Mouse (Mus musculus) heart, embryonic 16.5 days (tissue): Measurements from ENCODE around the gene Cplx3. TPM values are rescaled to one million over a fixed set of nuclear protein-coding genes. Genes with fewer than 3 reads are reported as not detected.

ENCODE experiments used
- ATAC-seq: fragments of 200-750 bp; cut with Nextera tagmentation; replicated peaks from 2 replicates; pipeline ENCODE4 v1.8.0; 2017; ENCODE audit warnings: moderate number of reproducible peaks; ENCODE audit not compliant: insufficient read depth, low FRiP score; ENCODE audit errors: extremely low read depth
- H3K27ac ChIP-seq: fragments of 300-500 bp; sonication (generic); 2 replicates; pipeline ENCODE4 v1.5.1; 2014; ENCODE audit warnings: mild to moderate bottlenecking, low read length, control low read depth, moderate library complexity
- H3K27me3 ChIP-seq: fragments of 300-500 bp; sonication (generic); 2 replicates; pipeline ENCODE4 v1.6.1; 2014; ENCODE audit warnings: low read length, mixed read lengths; ENCODE audit not compliant: control insufficient read depth, insufficient read depth
- H3K36me3 ChIP-seq: fragments of 300-500 bp; sonication (generic); 2 replicates; pipeline ENCODE4 v1.6.1; 2014; ENCODE audit not compliant: control insufficient read depth, insufficient read depth
- H3K4me1 ChIP-seq: fragments of 300-500 bp; sonication (generic); 2 replicates; pipeline ENCODE4 v1.6.1; 2014; ENCODE audit warnings: low read length, mixed read lengths; ENCODE audit not compliant: control insufficient read depth, insufficient read depth
- H3K4me2 ChIP-seq: fragments of 300-500 bp; sonication (generic); 2 replicates; pipeline ENCODE4 v1.6.1; 2014; ENCODE audit warnings: low read depth, mild to moderate bottlenecking, control low read depth, low read length
- H3K4me3 ChIP-seq: fragments of 300-500 bp; sonication (generic); 2 replicates; pipeline ENCODE4 v1.5.1; 2014; ENCODE audit warnings: mild to moderate bottlenecking, control low read depth, low read length
- H3K9ac ChIP-seq: fragments of 300-500 bp; sonication (generic); 2 replicates; pipeline ENCODE4 v1.6.1; 2014; ENCODE audit warnings: low read length, control low read depth
- H3K9me3 ChIP-seq: fragments of 300-500 bp; sonication (generic); replicated peaks from 2 replicates; pipeline ENCODE4 v1.6.1; 2016; ENCODE audit warnings: low read length; ENCODE audit not compliant: control insufficient read depth
- WGBS: fragments of 180-500 bp; shearing (Covaris S2); extraction: QIAGEN DNeasy Blood & Tissue Kit; methylation state at CpG from one replicate; pipeline ENCODE4 v1.1.7; 2014; 5-methylcytosine and 5-hydroxymethylcytosine counted together
- polyA plus RNA-seq: library from polyadenylated mRNA; unstranded; fragments of >200 nt; fragmentation: Nextera tagmentation; extraction: Ambion mirVana; gene quantifications from 2 replicates; pipeline ENCODE4 v1.2.1, GENCODE M21; 2015

The Cplx3 gene
- polyA plus RNA-seq, 1 experiment from 2014 or later, result not detected

DNA sequence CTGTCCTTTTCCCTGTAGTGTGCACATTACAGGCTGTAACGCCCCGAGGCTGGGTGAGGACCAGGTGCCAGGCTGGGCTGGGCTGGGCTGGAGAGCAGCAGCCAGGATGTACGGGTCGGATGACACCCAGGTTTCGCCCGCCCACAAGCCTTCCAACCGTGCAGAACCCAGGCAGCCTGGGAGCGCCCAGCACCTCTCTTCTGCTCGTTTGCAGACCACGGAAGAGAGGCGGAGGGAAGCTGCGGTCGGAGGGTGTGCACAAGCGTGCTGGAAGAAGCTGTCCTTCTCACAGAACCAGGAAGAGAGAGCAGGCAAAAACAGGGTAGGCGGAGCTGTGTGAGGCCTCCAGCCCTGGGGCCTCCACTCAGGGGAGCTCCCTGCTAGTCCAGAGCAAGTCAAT, 34.3 kb upstream of the Cplx3 start:
- peaks cover 69% of the 10 kb centered on the region for H3K4me1 ChIP-seq
- WGBS, result 7% methylated on average over 15 of the region's 15 CpGs

DNA sequence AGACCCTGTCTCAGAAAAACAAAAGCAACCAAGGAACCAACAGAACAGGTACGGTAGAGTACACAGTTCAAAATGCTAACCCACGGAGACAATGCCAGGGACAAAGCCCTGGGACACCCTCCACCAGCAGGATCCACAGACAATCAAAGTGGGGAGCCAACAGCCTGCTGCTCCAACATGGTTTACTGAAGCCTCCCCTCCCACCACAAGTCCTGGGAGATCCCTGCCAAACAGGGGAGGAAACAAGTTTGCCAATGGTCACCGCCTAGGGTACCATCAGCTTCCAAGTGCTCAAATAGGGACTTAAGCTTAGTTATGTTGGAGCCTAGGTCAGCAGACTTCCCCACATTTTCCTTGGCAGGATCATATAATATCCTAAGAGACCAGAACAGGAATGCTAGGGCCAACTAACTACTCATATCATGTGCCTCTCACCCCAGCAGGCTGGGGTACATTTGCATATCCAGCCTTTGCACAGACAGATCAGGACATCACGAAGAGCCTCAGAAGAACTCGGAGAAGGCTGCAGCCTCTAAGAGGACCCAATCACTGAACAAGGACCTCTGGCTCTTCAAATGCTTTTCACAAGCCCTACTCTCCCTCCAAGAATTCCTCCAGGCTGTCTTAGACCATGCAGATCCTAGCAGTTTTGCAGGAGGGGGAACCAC, 33.7 kb upstream of the Cplx3 start:
- H3K4me2 ChIP-seq, result peak overlapping the region; percentile 54
- peak overlapping the region; percentile 66 for H3K9ac ChIP-seq
- H3K4me3 ChIP-seq, result peak overlapping the region; percentile 24
- no peaks in the 10 kb centered on the region for H3K9me3 ChIP-seq
- no peaks in the 10 kb centered on the region; the same call in 1 of the 2 replicates for H3K36me3 ChIP-seq
- peaks cover 69% of the 10 kb centered on the region for H3K4me1 ChIP-seq
- no peaks in the 10 kb centered on the region for H3K27me3 ChIP-seq
- peak overlapping the region; percentile 94 for H3K27ac ChIP-seq
- no peak for ATAC-seq
- WGBS, result 60% methylated on average over 5 of the region's 5 CpGs

More for the DNA sequence above, 34.3 kb upstream of the Cplx3 start:
- Histone ChIP-seq H3K4me3 (peak overlapping the region; percentile 24), H3K9ac (peak overlapping the region; percentile 66; the same call in 1 of the 2 replicates), H3K9me3 (no peaks in the 10 kb centered on the region), H3K27me3 (no peaks in the 10 kb centered on the region), H3K4me2 (peak overlapping the region; percentile 54), H3K27ac (peak overlapping the region; percentile 94), H3K36me3 (no peaks in the 10 kb centered on the region; the same call in 1 of the 2 replicates)
- peak; percentile 41 for ATAC-seq

DNA sequence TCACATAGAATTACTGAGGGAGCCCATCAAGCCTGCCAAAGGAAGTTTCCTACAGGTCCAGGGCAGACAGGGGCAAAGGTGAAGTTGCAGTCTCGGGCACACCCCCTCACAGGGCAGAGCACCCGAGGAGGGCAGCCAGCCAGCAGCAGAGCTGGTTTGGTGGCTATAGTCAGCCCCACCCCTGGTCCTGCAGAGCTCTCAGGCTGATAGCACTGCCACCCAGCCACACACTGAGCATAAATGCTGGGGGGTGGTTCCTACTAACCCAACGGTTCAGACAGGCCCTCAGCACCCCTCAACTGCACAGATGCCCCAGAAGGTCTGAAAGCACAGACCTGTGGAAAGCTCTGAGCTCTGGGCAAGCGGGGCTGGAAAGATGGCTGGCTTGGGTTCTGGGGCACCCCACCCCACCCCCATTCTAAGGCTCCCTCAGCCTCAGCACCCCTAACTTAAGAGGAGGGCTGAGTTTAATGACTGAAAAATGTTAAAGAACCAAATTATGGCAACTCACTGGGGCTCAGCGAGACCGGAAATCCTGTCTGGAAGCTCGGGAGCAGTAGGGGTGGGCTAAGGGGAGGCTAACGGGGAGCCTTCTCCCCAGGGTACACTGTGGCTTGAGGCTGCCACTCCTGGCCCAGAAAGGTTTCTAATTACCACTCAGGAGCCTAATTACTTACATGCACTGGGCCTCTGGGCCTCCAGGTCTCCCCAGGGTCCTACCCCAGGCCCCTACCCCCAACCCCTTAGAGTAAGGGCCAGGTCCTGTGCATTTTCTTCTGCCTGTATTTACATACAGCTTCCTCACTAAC, 32.8 kb upstream of the Cplx3 start:
- peak overlapping the region; percentile 94 for H3K27ac ChIP-seq
- peak; percentile 30 for ATAC-seq
- 34% methylated on average over 8 of the region's 8 CpGs for WGBS
- peak overlapping the region; percentile 17 for H3K4me3 ChIP-seq
- peak overlapping the region; percentile 54 for H3K4me2 ChIP-seq
- H3K9ac ChIP-seq, result peak overlapping the region; percentile 66
- no peaks in the 10 kb centered on the region; the same call in 1 of the 2 replicates for H3K36me3 ChIP-seq
- peaks cover 69% of the 10 kb centered on the region for H3K4me1 ChIP-seq
- H3K27me3 ChIP-seq, result no peaks in the 10 kb centered on the region
- no peaks in the 10 kb centered on the region for H3K9me3 ChIP-seq

DNA sequence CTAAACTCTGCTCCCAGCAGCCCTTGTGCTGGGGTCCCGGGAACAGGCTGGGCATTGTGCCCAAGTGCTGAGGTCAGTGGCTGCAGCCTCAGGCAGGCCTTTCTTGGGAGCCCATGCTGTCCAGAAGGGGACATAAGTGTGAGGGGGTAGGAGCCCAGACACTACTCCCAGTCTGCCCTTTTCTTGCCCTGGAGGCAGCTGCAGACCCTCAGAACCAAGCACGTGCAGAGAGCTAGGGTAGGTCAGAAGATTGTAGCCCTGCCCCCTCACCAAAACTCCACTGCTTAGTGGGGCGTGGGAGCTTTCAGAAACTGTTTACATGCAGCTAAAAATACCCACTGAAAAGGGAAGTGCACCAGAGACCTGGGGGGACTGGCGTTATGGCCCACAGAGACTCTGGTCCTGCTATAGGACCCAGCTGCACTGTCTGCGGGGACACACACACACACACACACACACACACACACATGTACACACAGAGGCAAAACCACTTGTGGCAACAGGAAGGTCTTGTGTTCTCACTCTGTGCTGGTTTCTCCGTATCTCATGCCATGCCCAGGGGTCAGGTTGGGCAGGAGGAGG, 31.8 kb upstream of the Cplx3 start:
- H3K27ac ChIP-seq, result peak overlapping the region; percentile 94
- peak overlapping the region; percentile 66 for H3K9ac ChIP-seq
- H3K4me1 ChIP-seq, result peaks cover 65% of the 10 kb centered on the region
- H3K27me3 ChIP-seq, result no peaks in the 10 kb centered on the region
- H3K4me3 ChIP-seq, result peak overlapping the region; percentile 16
- no peaks in the 10 kb centered on the region; the same call in 1 of the 2 replicates for H3K36me3 ChIP-seq
- WGBS, result 5% methylated on average over 6 of the region's 6 CpGs
- ATAC-seq, result peak; percentile 67
- H3K4me2 ChIP-seq, result peak overlapping the region; percentile 54
- no peaks in the 10 kb centered on the region for H3K9me3 ChIP-seq

DNA sequence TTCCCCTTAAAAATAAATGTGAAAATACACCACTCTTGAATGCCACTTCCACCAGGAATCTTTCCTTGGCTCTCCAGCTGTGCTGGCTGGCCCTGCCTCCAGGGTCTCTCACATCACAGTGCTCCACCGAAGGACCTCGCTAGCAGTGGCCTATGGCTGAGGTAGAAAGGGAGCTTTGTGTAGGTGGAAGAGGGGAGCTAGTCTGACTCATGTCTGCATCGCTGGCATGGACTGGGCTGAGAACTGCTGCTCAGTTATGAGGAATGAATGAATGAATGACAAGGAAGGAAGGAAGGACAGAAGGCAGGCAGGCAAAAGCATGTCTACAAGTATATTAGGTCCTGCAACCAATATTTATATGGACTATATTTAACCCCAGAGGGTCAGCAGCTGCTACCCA, 31.2 kb upstream of the Cplx3 start:
- H3K4me1 ChIP-seq, result peaks cover 62% of the 10 kb centered on the region
- ATAC-seq, result no peak
- H3K9ac ChIP-seq, result peak overlapping the region; percentile 66
- no peak overlapping the region; the same call in 1 of the 2 replicates for H3K4me3 ChIP-seq
- H3K4me2 ChIP-seq, result peak overlapping the region; percentile 54; the same call in 1 of the 2 replicates
- H3K27ac ChIP-seq, result peak overlapping the region; percentile 94
- H3K27me3 ChIP-seq, result no peaks in the 10 kb centered on the region
- H3K9me3 ChIP-seq, result no peaks in the 10 kb centered on the region
- H3K36me3 ChIP-seq, result no peaks in the 10 kb centered on the region; the same call in 1 of the 2 replicates
- 31% methylated on average over 3 of the region's 3 CpGs for WGBS

DNA sequence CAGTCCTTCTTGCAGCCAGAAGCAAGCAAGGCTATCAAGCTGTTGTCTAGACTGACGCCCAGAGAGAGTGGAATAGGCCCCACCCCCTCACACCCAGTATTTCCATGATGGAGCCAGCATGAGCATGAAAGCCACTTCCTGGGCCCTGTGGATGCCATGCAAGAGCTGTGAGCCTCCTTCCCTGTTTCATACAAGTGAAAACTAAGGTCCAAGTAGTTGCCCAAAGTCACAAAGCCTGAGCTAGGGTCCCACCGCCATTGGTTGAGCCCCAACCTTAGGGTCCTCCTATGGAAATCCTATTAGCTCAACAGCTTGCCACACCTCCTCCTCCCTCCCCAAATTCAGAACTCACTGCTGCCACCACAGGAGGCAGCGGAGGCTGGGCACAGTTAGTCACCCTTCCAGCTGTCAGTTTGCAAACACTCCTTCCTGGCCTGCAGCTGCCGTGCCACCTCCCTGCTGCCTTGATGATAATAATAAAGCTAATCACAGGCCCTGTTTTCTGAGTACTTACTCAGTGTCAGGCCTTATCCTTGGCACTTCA, 27.5 kb upstream of the Cplx3 start:
- no peak for ATAC-seq
- Histone ChIP-seq H3K27me3 (no peaks in the 10 kb centered on the region), H3K27ac (no peak overlapping the region), H3K9me3 (no peaks in the 10 kb centered on the region), H3K4me1 (peaks cover 31% of the 10 kb centered on the region), H3K4me2 (no peak overlapping the region), H3K4me3 (no peak overlapping the region), H3K9ac (no peak overlapping the region), H3K36me3 (peaks cover 9% of the 10 kb centered on the region)
- WGBS, result 38% methylated on average over 4 of the region's 4 CpGs

DNA sequence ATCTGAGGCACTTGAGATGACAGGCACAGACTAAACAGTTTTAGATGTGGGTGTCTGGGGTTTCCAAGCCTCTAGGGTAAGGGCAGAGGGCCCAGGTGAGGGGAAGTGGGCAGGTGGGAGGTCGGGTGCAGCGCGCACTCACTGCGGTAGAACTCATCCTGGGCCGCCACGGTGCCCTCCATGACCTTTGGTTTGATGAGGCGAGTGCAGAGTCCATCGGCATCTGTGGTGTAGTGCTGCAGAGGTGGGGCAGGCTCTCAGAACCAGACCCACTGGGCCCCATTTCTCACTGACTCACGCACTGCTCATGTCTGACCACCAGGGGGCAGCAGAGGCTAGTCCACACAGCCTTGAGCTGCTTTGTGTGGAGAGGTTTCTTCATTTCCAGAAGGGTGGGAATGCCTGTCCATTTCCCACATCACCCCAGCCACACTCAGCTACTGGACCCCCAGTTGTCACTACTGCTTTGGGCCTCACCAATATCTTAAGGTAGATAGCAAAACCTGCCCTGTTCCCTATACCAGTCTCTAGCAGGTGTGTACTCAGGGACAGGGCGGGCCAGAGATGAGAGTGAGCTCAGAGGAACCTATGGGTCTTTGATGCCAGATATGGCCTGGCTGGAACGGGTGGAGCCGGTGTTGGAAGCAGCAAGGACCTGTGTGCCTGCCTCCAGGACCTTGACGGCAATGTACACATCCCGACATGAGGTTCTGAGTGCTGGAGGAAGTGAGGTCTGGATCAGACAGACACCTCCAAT, 23.2 kb upstream of the Cplx3 start:
- H3K4me3 ChIP-seq, result no peak overlapping the region
- peaks cover 9% of the 10 kb centered on the region for H3K4me1 ChIP-seq
- no peak overlapping the region for H3K4me2 ChIP-seq
- H3K36me3 ChIP-seq, result peaks cover 35% of the 10 kb centered on the region
- H3K27ac ChIP-seq, result no peak overlapping the region
- H3K9ac ChIP-seq, result no peak overlapping the region
- H3K27me3 ChIP-seq, result no peaks in the 10 kb centered on the region
- ATAC-seq, result peak; percentile 68
- WGBS, result 65% methylated on average over 14 of the region's 14 CpGs
- no peaks in the 10 kb centered on the region for H3K9me3 ChIP-seq

DNA sequence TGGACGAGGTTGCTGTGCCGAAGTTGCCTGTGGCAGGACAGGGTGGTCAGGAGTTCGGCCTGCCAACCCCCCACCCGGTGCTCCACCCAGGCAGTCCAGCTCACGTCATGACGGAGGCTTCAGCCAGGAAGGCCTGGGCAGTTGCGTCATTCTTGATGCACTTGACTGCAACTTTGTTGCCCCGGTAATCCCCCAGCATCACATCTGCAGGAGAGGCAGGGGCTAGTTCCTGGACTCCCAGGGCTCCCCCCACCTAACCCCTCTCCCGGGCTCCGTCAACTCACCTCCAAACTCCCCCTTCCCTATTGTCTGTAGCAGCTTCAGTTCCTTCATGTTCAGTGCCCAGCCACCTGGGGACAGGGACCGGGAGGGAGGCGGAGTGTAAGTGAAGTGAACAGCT, 22.6 kb upstream of the Cplx3 start:
- peaks cover 35% of the 10 kb centered on the region for H3K36me3 ChIP-seq
- WGBS, result 86% methylated on average over 12 of the region's 12 CpGs

More for the DNA sequence above, 22.6 kb upstream of the Cplx3 start:
- H3K4me3 ChIP-seq, result no peak overlapping the region
- peaks cover 4% of the 10 kb centered on the region for H3K4me1 ChIP-seq
- no peak overlapping the region for H3K27ac ChIP-seq
- ATAC-seq, result no peak
- no peak overlapping the region for H3K9ac ChIP-seq
- no peaks in the 10 kb centered on the region for H3K9me3 ChIP-seq
- H3K4me2 ChIP-seq, result no peak overlapping the region
- no peaks in the 10 kb centered on the region for H3K27me3 ChIP-seq
